Mouse (Mus musculus): ENCODE data around the gene Rabepk.
"Not testable (repeated sequence)": the region's sequence is repeated elsewhere in the genome, so short reads cannot be mapped to it uniquely, and the experiment has no call there.

Gene Rabepk

GRCm38 (mm10) chr2:34804172-34804571 lies 4.5 kb upstream of the Rabepk start:
- DNase-seq (ENCODE audit: low spot score): no peak

GRCm38 (mm10) chr2:34803746-34804145 lies 4.0 kb upstream of the Rabepk start:
- DNase-seq (ENCODE audit: low spot score): no peak

- DNase-seq (ENCODE audit: low spot score): not testable (repeated sequence)
Observed at GRCm38 (mm10) chr2:34802565-34803245, 3.0 kb upstream of the Rabepk start.

GRCm38 (mm10) chr2:34801516-34802482 lies 2.1 kb upstream of the Rabepk start:
- DNase-seq (ENCODE audit: low spot score): peak; percentile 94

- no peak for DNase-seq (ENCODE audit: low spot score)
Observed at GRCm38 (mm10) chr2:34800371-34800770, 659 bp upstream of the Rabepk start.

GRCm38 (mm10) chr2:34795426-34795825 lies 4.3 kb downstream of the Rabepk start:
- no peak for DNase-seq (ENCODE audit: low spot score)

- DNase-seq (ENCODE audit: low spot score): no peak
Observed at GRCm38 (mm10) chr2:34794511-34794910, 5.2 kb downstream of the Rabepk start.

- not testable (repeated sequence) for DNase-seq (ENCODE audit: low spot score)
Observed at GRCm38 (mm10) chr2:34792543-34792942, 7.2 kb downstream of the Rabepk start.

- no peak for DNase-seq (ENCODE audit: low spot score)
Observed at GRCm38 (mm10) chr2:34790282-34790681, 9.4 kb downstream of the Rabepk start.

GRCm38 (mm10) chr2:34784085-34784484 lies 15.6 kb downstream of the Rabepk start:
- peak; percentile 29 for DNase-seq (ENCODE audit: low spot score)

- DNase-seq (ENCODE audit: low spot score): no peak
Observed at GRCm38 (mm10) chr2:34783064-34784020, 16.4 kb downstream of the Rabepk start.

- no peak for DNase-seq (ENCODE audit: low spot score)
Observed at GRCm38 (mm10) chr2:34777237-34777868, 22.4 kb downstream of the Rabepk start.

- no peak for DNase-seq (ENCODE audit: low spot score)
Observed at GRCm38 (mm10) chr2:34774493-34774892, 25.2 kb downstream of the Rabepk start.

- DNase-seq (ENCODE audit: low spot score): no peak
Observed at GRCm38 (mm10) chr2:34773673-34774072, 26.0 kb downstream of the Rabepk start.

- DNase-seq (ENCODE audit: low spot score): no peak
Observed at GRCm38 (mm10) chr2:34772252-34773235, 27.2 kb downstream of the Rabepk start.

- DNase-seq (ENCODE audit: low spot score): peak; percentile 94
Observed at GRCm38 (mm10) chr2:34771368-34772226, 28.1 kb downstream of the Rabepk start, which contains the start of gene Hspa5. Hspa5 (plus strand) TSS chr2:34771970.

- no peak for DNase-seq (ENCODE audit: low spot score)
Observed at GRCm38 (mm10) chr2:34770951-34771350, 28.8 kb downstream of the Rabepk start.

- no peak for DNase-seq (ENCODE audit: low spot score)
Observed at GRCm38 (mm10) chr2:34770049-34770448, 29.7 kb downstream of the Rabepk start.

- DNase-seq (ENCODE audit: low spot score): no peak
Observed at GRCm38 (mm10) chr2:34764801-34765200, 34.9 kb downstream of the Rabepk start.
